Mouse (Mus musculus) adipocyte (in vitro differentiated cells): Measurements from ENCODE around the gene Kbtbd12.

ENCODE experiments used
- DNase-seq: peaks from one replicate; pipeline ENCODE4 v3.0.0-alpha.2; 2016; ENCODE audit warnings: low spot score

The Kbtbd12 gene

GRCm38 (mm10) chr6:88548405-88549049, 89.2 kb downstream of the Kbtbd12 start:
- DNase-seq: no peak

- no peak for DNase-seq
Observed at GRCm38 (mm10) chr6:88545397-88545790, 92.4 kb downstream of the Kbtbd12 start.

GRCm38 (mm10) chr6:88544644-88545396, 92.9 kb downstream of the Kbtbd12 start:
- no peak for DNase-seq

- no peak for DNase-seq
Observed at GRCm38 (mm10) chr6:88544241-88544640, 93.5 kb downstream of the Kbtbd12 start.

GRCm38 (mm10) chr6:88540093-88540755, 97.5 kb downstream of the Kbtbd12 start:
- DNase-seq: no peak

DNA sequence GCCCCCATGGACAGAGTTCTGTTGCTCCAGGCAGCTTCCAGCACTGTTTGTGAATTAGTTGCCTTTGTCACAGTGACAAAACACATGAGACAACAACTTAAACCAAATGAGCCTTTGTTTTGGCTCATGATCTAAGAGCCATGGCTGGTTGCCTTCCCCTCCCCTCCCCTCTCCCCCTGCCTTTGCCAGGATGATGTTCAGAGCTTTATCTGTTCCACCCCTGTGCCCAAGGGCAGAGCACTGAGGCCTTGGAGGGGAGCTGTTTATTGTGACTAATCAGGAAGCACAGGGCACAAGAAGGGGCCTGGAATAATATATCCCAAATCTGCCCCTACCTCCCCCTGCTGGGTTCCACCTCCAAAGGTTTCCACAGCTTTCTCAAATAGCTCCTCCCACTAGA, 107.4 kb downstream of the Kbtbd12 start:
- no peak for DNase-seq

DNA sequence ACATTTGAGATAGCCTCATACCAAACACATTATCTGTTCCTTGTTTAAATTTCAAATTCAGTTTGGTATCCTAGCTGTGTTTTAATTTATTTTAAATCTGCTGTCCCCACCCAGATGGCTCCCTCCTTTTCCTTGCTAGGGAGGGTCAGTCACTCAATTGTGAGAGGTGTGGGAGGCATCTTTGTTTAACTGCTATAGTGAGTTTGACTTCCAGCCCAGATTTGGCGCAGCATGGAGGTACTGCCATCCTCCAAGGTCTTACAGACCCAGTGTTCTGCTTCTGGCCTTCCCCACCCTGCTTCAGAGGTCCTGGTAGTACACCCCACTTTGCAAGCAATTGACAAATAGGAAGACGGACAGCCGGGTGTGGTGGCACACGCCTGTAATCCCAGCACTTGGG, 113.7 kb downstream of the Kbtbd12 start:
- DNase-seq: no peak

DNA sequence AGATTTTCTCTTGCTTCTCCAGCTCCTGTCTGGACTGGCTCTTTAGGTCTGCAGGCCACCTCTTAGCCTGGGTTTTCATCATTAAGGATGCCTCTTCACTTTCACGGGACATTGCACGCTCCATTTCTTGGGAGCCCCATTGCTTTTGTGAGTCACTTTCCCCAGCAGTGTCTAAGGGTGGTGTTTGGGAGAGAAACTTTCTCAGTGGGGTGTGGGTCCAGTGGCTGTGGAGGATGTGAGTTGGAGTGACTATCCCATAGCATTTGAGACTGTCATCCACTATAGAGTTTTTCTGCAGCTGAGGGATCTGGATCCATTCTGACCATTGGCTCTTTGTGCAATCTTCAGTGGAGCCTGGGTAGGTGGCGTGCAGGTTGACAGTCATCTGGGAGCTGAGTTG, 114.3 kb downstream of the Kbtbd12 start:
- no peak for DNase-seq

DNA sequence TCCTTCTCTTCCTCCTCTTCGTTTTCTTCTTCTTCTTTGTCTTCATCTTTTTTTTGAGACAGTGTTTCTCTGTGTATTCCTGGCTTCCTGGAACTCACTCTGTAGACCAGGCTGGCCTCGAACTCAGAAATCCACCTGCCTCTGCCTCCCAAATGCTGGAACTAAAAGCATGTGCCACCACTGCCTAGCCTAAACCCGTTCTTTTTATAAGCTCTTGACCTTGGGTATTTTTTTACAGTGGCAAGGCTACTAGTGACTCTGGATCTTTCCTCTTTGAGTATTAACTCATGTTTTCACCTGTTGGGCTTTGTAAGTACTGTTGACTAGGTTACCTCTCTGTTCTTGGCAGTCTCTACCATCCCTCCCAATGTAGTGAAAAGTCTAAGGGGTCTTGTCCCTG, 114.7 kb downstream of the Kbtbd12 start:
- no peak for DNase-seq

DNA sequence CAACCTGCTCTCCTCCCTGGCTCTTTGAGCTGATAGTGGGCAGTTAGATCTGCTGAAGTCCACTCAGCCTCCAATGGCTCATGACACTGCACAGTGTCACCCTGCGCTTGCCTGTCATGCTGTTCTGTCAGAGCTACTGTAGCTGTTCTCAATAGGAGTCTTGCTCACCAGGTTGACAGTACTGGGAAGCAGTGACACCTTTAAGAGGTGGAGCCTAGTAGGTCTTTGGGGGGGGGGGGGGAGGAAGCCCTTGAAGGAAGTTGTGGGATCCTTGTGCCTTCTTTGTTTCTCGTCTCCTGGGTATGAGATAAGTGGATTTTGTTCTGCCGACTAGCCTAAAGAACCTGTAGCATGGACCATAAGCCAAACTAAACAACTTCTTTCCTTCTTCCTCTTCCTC, 115.1 kb downstream of the Kbtbd12 start:
- DNase-seq: no peak

- DNase-seq: no peak
Observed at GRCm38 (mm10) chr6:88521821-88522220, 115.9 kb downstream of the Kbtbd12 start.

- peak; percentile 98 for DNase-seq
Observed at GRCm38 (mm10) chr6:88518404-88519263, 119.1 kb downstream of the Kbtbd12 start, which contains the start of gene Sec61a1. TSS of gene Sec61a1 (minus strand) at chr6:88518905.

GRCm38 (mm10) chr6:88517701-88518403, 119.9 kb downstream of the Kbtbd12 start:
- peak; percentile 41 for DNase-seq

GRCm38 (mm10) chr6:88516667-88517066, 121.1 kb downstream of the Kbtbd12 start:
- no peak for DNase-seq

- no peak for DNase-seq
Observed at GRCm38 (mm10) chr6:88515971-88516370, 121.8 kb downstream of the Kbtbd12 start.

GRCm38 (mm10) chr6:88514546-88514945, 123.2 kb downstream of the Kbtbd12 start:
- DNase-seq: no peak

- DNase-seq: no peak
Observed at GRCm38 (mm10) chr6:88513984-88514383, 123.8 kb downstream of the Kbtbd12 start.

GRCm38 (mm10) chr6:88503044-88503443, 134.7 kb downstream of the Kbtbd12 start:
- DNase-seq: no peak

DNA sequence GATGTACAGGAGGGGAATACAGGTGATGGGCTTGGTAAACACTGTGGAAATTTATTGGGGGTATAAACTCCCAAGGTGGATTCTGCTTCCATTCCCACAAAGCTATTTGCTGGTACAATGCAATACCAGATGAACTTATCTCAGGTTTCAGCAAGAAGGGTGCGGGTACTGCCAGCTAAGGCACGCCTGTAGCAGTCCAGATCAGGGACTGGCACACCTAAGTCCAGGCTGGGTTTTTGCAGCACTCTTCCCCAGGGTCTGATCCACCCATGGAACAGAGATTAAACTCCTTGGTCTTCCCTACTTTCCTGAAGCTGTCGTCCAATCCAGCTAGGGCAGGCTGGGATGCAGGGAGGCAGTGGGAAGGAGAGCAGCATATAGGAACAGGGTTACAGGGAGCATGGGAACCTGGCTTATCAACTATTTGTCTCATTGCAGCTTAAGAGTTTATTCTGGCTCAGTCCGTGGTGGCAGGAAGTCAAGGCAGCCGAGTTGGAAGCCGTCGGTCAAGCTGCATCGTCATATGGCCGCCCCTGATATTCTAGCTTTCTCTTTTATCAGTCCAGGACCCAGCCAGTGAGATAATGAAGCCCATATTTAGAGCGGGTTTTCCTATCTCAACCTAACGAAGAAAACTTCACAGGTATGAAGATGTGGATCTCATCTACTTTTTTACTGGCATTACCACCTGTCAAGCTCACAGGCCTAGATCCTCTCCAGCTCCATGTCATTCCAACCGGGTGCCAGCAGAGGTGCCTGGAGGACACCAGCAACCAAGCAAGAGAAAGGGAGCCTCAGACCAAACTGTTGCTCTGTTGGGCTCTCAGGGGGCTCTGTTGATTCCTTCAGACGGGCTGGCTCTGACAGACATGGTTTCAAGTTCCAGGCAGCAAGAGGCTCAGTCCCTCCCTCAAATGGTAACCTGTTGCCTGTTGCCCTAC, 135.4 kb downstream of the Kbtbd12 start:
- no peak for DNase-seq

DNA sequence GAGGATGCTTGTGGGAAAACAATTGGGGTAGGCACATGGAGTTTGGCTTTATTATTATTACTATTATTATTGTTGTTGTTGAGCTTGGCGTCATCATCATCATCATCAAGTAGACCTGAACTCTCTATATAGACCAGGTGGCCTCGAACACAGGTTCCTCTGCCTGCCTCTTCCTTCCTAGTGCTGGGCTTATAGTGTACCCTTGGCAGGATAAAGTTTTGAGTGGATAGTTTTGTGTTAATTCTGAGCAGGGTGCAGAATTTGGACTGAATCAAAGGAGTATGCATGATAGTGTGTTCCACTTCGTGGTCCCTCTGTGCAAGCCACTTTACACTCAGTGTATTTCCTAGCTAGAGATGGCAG, 137.4 kb downstream of the Kbtbd12 start:
- DNase-seq: no peak
